Mouse (Mus musculus) heart, embryonic 15.5 days (tissue): ENCODE measurements at regions not wholly inside any gene's neighbourhood (a gene's known extent, or its start where the extent isn't known, plus 50 kb on each side); places are given as distances from the start of the nearest gene placed in this dataset.

Experiments
- ATAC-seq: fragments of 200-750 bp; cut with Nextera tagmentation; replicated peaks from 2 replicates; pipeline ENCODE4 v1.8.0; 2017; ENCODE audit warnings: low read depth, moderate TSS enrichment; ENCODE audit not compliant: insufficient number of reproducible peaks, insufficient read depth, low FRiP score
- H3K27ac ChIP-seq: fragments of 300-500 bp; sonication (generic); 2 replicates; pipeline ENCODE4 v1.5.1; 2015; ENCODE audit warnings: mild to moderate bottlenecking, inconsistent platforms
- H3K27me3 ChIP-seq: fragments of 300-500 bp; sonication (generic); 2 replicates; pipeline ENCODE4 v1.6.1; 2015; ENCODE audit warnings: inconsistent platforms
- H3K36me3 ChIP-seq: fragments of 300-500 bp; sonication (generic); 2 replicates; pipeline ENCODE4 v1.6.1; 2015; ENCODE audit warnings: mild to moderate bottlenecking, inconsistent platforms
- H3K4me1 ChIP-seq: fragments of 300-500 bp; sonication (generic); replicated peaks from 2 replicates; pipeline ENCODE4 v1.6.1; 2015; ENCODE audit warnings: inconsistent platforms
- H3K4me2 ChIP-seq: fragments of 300-500 bp; sonication (generic); 2 replicates; pipeline ENCODE4 v1.6.1; 2015; ENCODE audit warnings: inconsistent platforms, mild to moderate bottlenecking, moderate library complexity
- H3K4me3 ChIP-seq: fragments of 300-500 bp; sonication (generic); 2 replicates; pipeline ENCODE4 v1.5.1; 2015; ENCODE audit warnings: mild to moderate bottlenecking, inconsistent platforms
- H3K9ac ChIP-seq: fragments of 300-500 bp; sonication (generic); 2 replicates; pipeline ENCODE4 v1.6.1; 2015; ENCODE audit warnings: mild to moderate bottlenecking, inconsistent platforms
- H3K9me3 ChIP-seq: fragments of 300-500 bp; sonication (generic); replicated peaks from 2 replicates; pipeline ENCODE4 v1.6.1; 2016; ENCODE audit warnings: inconsistent platforms
- WGBS: fragments of 180-500 bp; shearing (Covaris S2); methylation state at CpG from one replicate; pipeline ENCODE4 v1.1.7; 2015; ENCODE audit warnings: mixed read lengths; 5-methylcytosine and 5-hydroxymethylcytosine counted together

DNA sequence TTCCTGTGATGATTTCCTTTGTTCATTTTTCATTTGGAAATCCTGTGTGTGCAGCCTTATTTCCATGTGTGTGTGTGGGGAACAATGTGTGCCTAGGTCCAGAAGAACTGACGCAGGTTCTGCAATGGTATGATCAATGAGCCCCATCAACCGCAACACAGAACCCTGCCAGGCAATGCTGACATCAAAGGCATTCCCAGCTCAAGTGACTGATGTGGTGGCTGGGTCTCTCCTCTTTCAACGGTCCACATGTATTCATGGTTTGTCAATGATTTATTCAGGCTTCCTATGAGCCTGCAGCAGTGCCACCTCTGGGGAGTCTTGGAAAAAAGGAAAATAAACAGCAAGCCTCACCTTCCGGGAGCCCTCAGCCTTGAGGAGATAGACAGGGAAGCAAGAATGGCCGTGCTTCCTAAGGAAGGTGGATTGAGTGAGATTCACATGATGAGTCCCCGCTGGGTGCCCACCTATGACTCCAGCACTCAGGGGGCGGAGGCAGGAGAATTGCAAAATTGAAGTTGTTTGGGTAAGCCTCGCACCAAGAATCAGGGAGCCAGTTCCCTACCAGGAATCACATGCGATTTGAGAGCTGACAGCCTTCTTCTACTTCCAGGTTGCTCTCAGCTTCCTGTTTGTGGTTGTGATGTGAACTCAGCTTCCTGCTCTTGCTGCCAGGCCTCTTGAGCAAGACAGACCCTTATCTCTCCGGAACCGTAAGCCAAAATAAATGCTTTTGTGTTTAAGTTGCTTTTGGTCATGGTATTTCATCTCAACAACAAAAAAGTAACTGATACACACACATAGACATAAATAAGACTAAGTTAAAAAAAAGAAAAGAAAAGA, 61.2 kb upstream of the Hk2 start:
- peaks cover 2% of the 10 kb centered on the region; the same call in 1 of the 2 replicates for H3K4me1 ChIP-seq
- 65% methylated on average over 11 of the region's 11 CpGs for WGBS
- no peak overlapping the region for H3K4me2 ChIP-seq
- H3K27ac ChIP-seq = no peak overlapping the region
- H3K9me3 ChIP-seq = no peaks in the 10 kb centered on the region
- H3K4me3 ChIP-seq = no peak overlapping the region
- ATAC-seq = no peak
- H3K36me3 ChIP-seq = no peaks in the 10 kb centered on the region
- no peaks in the 10 kb centered on the region for H3K27me3 ChIP-seq
- H3K9ac ChIP-seq = no peak overlapping the region

DNA sequence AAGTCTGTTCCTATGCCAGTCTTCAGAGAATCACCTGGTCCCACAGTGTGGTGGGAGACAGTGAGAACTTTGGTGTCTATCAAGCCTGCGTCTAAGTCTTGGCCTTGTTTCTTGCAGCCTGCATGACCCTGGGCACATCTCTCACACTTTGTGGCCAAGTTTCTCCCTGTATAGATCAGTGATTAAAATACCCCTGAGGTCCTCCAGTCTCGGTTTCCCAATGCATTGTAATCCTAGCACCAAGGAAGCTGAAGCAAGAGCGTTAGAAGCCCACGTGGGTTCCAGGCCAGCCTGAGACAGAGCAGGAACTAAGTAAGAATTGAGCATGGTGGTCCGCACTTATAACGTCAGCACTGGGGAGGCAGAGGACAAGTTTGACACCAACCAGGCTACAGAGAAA, 59.6 kb upstream of the Hk2 start:
- H3K4me3 ChIP-seq = no peak overlapping the region
- H3K36me3 ChIP-seq = no peaks in the 10 kb centered on the region
- no peak overlapping the region for H3K9ac ChIP-seq
- ATAC-seq = no peak
- 91% methylated on average over 6 of the region's 6 CpGs for WGBS
- H3K27me3 ChIP-seq = no peaks in the 10 kb centered on the region
- no peaks in the 10 kb centered on the region for H3K9me3 ChIP-seq
- H3K4me1 ChIP-seq = peaks cover 2% of the 10 kb centered on the region; the same call in 1 of the 2 replicates
- H3K4me2 ChIP-seq = no peak overlapping the region
- no peak overlapping the region for H3K27ac ChIP-seq

DNA sequence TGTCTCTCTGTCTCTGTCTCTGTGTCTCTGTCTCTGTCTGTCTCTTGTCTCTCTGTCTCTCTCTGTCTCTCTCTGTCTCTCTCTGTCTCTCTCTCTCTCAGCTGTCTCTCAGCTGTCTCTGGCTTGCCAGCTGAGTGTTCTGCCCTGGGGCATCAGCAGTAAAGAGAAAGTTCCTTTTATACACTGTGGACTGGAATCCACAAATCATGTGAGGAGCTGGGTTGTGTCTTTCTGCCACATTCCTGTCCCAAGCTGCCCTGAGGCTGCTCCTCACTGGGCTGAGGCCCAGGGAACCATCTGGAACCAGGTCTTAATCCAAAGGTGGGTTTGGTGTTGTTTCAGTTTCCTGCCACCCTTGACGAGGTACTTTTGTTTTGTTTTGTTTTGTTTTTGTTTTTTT, 57.0 kb upstream of the Hk2 start:
- no peak overlapping the region for H3K27ac ChIP-seq
- no peak overlapping the region for H3K4me3 ChIP-seq
- no peak for ATAC-seq
- peaks cover 2% of the 10 kb centered on the region; the same call in 1 of the 2 replicates for H3K4me1 ChIP-seq
- H3K9me3 ChIP-seq = no peaks in the 10 kb centered on the region
- no peaks in the 10 kb centered on the region for H3K27me3 ChIP-seq
- no peak overlapping the region for H3K9ac ChIP-seq
- 13% methylated on average over 1 of the region's 1 CpGs for WGBS
- no peaks in the 10 kb centered on the region for H3K36me3 ChIP-seq
- no peak overlapping the region for H3K4me2 ChIP-seq

DNA sequence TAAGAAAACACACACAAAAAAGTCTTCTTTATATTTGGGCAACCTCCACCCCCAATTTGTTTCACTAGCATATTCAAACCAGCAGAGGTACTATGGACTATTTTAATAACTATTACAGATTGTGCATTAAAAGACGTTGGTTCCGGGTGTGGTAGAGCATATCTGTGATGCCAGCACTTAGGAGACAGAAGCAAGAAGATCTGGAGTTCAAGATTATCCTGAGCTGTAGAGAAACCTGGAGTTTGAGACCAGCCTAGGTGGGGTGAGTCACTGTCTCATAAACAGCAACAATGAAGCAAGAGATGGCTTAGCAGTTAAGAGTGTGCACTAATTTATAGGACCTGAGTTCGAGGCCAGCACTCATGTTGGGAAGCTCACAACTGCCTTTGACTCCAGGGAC, 50.4 kb upstream of the Hk2 start:
- H3K27ac ChIP-seq = no peak overlapping the region
- ATAC-seq = no peak
- no peaks in the 10 kb centered on the region for H3K9me3 ChIP-seq
- H3K4me3 ChIP-seq = no peak overlapping the region
- H3K36me3 ChIP-seq = no peaks in the 10 kb centered on the region
- no peak overlapping the region for H3K9ac ChIP-seq
- H3K27me3 ChIP-seq = no peaks in the 10 kb centered on the region
- WGBS = 84% methylated on average over 3 of the region's 3 CpGs
- peaks cover 31% of the 10 kb centered on the region for H3K4me1 ChIP-seq
- no peak overlapping the region for H3K4me2 ChIP-seq

DNA sequence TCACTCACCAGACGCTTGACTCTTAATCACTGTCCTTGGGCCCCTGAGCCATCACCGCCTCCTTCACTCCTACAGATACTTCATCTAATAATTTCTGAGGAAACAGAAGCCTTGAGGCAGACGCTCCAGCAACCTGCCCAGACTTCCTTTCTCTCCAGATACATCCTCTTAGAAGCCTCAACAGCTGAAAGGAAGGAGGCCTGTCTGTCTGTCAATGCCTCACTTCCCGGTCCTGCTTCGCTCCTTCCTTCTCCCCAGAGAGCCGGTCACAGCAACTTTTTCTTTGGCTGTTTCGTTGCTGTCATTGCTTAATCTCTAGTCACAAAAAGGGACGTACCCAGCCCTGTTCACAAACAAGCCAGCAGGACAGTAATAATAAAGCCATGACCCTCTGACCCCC, 50.0 kb upstream of the Hk2 start:
- H3K4me1 ChIP-seq = peaks cover 31% of the 10 kb centered on the region
- no peaks in the 10 kb centered on the region for H3K9me3 ChIP-seq
- no peaks in the 10 kb centered on the region for H3K36me3 ChIP-seq
- no peak overlapping the region for H3K4me3 ChIP-seq
- ATAC-seq = no peak
- 0 out of 2 replicates have a peak overlapping the region, but pooled peaks have one; percentile 16 for H3K9ac ChIP-seq
- peak overlapping the region; percentile 53; the same call in 1 of the 2 replicates for H3K27ac ChIP-seq
- H3K4me2 ChIP-seq = no peak overlapping the region
- H3K27me3 ChIP-seq = no peaks in the 10 kb centered on the region
- 30% methylated on average over 8 of the region's 8 CpGs for WGBS
